Mouse (Mus musculus): ENCODE data around the gene Dnah1.

Gene Dnah1

DNA sequence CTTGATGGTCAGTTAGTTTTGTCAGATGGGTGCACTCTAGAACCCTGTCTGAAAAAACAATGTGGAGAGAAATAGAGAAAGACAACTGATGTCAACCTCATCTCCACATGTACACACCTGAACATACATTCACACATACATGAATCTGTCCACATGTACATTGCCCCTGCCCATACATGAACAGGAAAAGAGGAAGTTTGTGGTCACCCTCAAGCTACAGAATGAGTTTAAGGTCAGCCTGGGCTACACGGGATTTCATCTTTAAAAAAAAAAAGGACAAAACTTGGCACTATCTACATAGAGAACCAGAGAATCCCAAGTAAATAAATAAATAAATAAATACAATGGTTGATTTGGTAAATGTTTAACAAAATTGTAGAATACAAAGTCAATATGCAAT lies 78.9 kb downstream of the Dnah1 start:
- ATAC-seq (ENCODE audit: insufficient number of reproducible peaks, low FRiP score, low TSS enrichment): no peak

DNA sequence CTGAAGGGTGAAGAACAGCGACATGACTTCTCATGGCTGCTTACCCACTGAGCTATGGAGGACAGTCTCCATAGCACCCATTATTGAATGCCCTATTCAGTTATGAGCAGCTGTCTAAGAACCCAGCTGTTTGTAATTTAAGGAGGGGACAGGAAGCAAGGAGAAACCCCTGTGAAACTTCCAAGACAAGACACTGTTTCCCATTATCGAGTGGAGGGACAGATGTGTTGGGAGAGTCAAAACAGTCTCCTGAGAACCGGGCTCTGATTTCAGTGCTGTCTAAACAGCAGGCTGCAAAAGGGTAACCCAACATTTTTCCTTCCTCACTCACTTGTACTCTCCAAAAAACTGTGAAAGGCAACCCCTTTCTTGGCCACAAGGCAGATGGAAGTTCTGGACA lies 83.2 kb downstream of the Dnah1 start:
- ATAC-seq (ENCODE audit: insufficient number of reproducible peaks, low FRiP score, low TSS enrichment): no peak

DNA sequence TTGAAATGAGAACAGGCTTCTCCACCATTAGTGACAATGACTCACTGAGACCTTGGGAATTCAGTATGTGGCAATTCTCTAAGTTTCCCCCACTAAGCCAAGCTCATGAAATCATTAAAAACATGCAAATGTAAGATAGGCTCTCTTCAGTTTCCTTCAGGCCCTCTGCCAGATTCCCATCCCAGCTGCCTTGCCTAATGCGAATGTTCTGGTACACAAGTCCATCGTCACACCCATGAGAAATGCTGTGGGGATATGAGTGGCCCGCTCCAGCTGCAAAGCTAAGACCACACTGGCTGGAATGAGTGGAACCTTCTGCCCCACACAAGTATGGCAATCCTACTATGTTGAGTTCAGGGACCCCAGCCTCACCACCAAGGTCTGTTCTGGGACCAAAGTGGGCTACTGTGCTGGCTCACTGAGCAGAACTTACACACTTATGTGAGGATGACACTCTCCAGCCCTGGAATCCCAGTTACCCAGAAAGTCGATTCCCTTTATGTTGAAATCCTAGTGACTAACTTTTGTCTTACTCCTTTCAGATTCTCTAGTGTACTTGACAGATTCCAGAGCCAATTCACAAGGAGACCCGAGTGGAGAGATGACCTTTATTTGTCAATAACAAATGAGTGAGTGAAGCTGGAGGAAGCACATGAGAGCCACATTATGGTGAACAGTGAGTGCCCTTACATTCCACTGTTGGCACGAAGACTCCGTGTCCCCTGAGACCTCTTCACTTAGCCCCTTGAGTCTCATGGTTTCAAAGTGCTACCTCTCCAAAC lies 86.4 kb downstream of the Dnah1 start:
- no peak for ATAC-seq (ENCODE audit: insufficient number of reproducible peaks, low FRiP score, low TSS enrichment)

DNA sequence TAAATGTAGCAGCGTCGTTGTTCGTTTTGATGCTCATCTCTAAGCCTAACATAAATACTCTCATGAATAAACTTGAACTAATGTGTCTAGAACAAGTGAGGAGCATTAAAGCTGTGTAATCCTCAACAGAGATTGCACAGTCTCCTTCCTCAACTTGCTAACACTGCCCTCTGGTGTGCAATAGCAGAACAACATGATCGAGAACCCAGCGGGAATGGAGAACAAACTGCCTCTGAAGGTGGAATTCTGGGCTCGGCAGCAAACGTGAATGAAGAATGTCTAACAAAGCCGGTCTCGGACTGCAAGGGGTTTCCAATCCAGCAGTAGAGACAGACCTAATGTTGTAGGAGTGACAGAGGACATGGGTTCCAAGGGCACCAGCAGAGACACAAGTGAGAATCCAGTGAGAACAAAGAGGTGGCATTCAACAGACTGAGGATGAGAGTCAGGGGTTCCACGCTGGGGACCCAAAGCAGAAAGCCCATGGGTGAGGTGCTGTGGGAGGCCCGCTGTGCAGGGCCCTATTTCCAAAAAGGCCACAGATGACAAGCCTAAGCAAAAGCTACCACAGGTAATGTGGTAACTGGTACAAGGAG lies 89.6 kb downstream of the Dnah1 start:
- ATAC-seq (ENCODE audit: insufficient number of reproducible peaks, low FRiP score, low TSS enrichment): peak; percentile 60; the same call in 1 of the 2 replicates

DNA sequence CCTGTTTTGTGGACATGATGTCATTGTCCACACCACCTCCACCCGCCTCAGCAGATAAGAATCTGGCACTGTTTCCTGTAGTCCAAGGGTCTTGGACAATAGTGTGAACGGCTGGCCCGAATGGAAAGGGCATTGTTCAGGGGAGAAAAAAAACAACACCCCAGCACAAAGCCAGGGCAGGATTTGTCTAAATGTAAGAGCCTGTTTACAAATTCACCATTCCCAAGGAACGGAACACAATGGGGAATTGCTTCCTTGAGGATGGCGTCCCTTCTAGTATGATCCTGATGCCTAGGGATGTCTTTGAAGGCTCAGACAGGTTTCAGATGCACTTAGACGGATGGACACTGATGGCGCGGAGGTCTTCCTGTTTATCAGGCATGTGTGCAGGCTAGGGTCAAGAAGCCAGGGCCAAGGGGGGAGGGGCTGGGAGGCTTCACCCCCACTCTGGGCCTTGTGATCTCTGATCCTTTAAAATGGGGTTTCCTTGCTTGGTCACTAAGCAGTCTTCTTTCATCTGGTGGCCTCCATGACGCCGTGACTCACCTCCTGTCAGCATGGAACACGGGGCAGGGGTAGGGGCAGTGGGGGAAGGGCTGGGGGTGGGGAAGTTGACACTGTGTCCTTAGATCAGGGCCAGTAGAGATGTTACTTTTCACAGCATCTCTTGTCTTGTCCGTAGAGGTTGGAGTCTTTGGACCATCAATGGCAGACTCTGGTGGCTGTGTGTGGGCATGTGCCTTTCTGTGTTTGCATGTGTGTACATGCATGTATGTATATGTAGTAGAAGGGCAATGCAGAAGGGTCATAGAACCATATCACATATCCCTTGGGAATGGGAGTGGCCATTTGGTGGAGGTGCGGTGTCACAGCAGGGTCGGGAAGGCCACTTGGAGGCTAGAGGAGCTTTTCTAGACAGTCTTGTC lies 90.4 kb downstream of the Dnah1 start:
- peak; percentile 26; the same call in 1 of the 2 replicates for ATAC-seq (ENCODE audit: insufficient number of reproducible peaks, low FRiP score, low TSS enrichment)

DNA sequence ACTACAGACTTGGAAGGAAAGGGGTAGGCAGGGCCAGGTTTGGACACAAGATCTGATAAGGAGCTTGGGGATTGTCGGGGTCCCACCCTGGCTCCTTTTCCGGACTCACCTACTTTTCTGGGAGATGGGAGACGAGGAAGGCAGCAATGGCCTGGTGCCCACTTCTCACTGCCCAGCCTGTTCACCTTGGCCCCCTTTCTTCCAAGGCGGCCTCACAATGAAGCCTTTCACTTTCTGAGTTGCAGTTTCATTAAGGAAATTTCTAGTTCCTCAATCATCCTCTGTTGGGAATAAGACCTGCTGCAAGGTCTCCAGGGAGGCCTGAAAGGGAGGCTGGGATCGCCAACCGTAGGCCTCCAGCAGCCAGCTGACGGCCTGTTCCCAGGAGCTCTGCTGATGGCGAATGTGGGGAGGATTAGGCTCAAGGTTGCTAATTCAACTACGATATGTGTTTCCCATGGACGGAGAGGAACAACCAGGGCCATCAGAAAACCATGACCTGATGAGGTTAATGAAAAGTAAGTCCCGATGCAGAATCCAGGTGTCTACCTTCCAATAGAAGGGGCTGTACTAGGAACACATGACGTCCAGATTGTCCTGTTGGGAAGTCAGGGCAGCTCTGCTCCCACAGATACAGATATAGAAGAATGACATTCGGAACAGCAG lies 91.2 kb downstream of the Dnah1 start:
- ATAC-seq (ENCODE audit: insufficient number of reproducible peaks, low FRiP score, low TSS enrichment): no peak

DNA sequence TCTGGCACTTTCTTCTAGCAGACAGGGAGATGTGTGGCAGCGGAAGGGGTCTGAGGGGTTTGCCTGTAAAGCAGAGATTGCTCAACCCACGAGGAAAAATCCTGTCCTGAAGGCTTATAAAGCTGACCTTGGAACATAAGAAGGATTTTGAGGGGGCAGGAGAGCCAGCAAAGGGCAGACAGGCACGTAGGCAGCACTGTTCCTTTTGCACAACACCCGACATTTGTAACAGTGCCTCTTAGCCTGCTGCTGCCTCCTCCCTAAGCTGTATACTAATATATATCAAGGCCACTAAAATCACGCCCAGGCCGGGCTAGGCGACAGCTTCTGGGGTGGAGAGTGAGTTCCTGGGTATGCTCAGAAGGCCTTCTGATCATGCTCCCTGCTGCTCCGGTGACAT lies 93.3 kb downstream of the Dnah1 start:
- no peak for ATAC-seq (ENCODE audit: insufficient number of reproducible peaks, low FRiP score, low TSS enrichment)

DNA sequence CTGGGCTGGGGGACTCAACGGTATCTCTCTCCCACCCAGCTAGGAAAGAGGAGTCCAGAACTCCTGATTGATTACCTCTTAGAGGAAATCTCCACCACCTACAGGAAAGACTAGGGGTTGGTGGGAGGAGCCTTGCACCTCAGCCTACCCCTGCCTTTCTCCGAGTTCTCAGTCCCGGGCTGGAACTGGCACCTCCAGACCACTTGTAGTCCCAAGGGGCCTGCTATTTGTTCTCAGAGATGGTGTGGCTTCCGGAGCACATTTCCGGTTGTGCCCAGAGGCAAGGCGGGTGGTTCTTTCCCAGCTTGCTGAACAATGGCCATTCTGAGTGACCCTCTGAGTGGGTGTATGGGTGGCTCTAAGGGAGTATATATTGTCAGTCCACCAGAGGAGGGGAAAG lies 95.5 kb downstream of the Dnah1 start:
- ATAC-seq (ENCODE audit: insufficient number of reproducible peaks, low FRiP score, low TSS enrichment): no peak

DNA sequence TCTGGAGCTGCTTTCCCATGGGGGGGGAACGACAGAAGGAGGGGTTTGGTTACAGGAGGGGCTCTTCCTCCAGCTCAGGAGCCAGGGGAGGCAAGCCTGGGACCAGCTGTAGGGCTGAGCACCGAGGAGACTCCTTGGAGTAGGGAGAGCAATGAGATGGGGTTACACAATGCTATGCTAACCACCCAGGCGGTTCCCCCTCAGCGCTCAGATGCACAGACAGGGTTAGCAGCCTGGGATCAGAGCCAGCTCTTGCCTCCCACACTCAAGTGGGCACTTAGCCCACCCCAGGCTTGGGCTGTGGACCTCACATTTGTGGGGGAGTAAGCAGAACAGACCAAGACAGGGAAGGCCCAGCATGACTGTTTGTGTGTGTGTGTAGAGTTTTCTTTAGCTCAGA lies 96.7 kb downstream of the Dnah1 start:
- ATAC-seq (ENCODE audit: insufficient number of reproducible peaks, low FRiP score, low TSS enrichment): no peak

DNA sequence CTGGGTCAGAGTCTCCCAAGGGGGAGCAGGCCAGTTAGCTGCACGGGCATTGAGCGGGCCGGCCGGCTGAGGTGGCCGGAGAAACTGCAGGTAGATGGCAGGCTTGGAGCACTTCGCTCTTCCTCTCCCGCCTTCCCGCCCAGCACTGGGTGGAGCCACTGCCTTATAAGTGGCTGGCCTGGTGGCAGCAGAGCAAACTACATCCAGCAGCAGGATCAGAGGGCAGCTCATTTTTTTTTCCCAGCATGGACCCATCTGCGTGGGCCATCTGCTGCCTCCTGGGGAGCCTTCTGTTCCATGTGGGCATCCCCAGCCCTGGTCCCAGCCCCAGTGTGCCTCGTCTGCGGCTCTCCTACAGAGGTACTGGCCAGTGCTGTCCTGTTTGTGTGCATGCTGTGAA lies 106.0 kb downstream of the Dnah1 start, which contains the start of gene Sema3g:
Gene Sema3g (plus strand): TSS at position 195 of the 400 bp plus-strand sequence.
- ATAC-seq (ENCODE audit: insufficient number of reproducible peaks, low FRiP score, low TSS enrichment): peak; percentile 79

DNA sequence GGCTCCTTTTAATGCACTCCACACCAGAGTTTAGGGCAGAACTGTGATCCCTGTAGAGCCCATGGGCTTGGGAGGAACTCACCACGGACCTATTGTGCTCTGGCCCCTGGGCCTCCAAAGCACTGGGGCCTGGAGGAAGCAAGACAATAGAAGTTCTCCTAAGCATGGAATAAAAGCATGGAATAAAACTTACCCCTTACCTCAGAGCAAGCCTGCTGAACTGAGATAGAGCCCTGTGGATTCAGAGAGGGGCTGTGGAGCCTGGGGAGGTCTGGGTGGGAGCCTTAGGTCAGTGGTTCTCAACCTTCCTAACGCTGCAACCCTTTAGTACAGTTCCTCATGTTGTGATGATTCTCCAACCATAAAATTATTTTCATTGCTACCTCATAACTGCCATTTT lies 106.8 kb downstream of the Dnah1 start, which contains the start of gene Nisch:
Gene Nisch (minus strand): TSS at position 101 of the 400 bp plus-strand sequence.
- ATAC-seq (ENCODE audit: insufficient number of reproducible peaks, low FRiP score, low TSS enrichment): no peak

DNA sequence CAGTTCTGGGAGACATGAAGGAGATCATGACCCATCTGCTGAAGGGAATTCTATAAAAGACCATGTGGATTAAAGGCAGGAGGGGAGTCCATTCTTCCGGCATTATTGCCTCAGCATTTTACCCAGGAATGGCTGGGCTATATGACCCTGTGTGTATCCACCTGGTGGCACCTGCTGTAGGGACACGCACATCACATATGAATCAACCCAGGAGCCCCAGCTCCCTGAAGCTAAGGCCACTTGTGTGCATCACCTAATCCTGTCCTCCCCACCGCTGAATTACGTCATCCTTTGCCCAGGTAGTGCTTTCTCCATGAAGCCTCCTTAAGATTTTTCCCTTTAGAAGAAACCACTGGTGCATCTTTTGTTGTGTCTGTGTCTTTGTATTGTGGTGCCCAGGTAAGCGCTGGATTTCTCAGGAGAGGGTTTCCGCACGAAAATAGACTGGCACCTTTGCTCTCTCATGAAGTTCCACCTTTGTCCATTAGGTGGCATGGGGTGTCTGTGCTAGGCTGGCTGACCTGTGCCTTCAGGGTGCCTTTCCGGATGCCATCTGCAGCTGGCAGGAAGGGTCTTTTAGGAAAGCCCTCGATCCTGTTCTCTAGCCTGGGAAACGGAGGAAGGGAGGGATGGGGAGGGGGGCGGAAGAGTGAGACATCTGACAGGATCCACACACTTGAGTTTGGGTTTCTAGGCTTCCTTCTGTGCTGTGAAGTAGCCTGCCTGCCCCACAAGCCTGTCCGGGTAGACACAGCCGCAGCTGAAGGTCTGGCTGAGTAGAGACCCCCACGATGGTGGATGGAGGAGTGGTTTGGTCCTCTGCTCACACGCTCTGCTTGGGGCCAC lies 108.3 kb downstream of the Dnah1 start:
- peak; percentile 42; the same call in 1 of the 2 replicates for ATAC-seq (ENCODE audit: insufficient number of reproducible peaks, low FRiP score, low TSS enrichment)

DNA sequence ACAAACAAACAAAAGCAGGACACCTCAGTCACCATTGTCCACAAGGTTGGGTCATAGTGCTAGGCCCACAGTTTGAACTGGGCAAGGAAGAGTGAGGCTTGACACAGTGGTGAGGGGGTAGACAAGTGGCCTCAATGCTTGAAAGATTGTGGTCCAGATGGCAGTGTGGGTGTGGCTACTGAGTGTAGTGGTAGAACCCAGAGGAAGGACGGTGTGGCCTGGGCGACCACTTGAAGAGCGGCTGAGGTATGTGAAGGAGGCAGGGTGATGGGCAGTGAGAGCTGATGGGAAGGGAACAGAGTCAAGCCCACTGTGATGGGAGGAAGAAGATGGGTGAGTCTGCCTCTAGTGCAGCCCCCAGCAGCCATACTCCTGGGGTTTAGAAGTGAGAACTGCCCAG lies 109.0 kb downstream of the Dnah1 start:
- no peak for ATAC-seq (ENCODE audit: insufficient number of reproducible peaks, low FRiP score, low TSS enrichment)

DNA sequence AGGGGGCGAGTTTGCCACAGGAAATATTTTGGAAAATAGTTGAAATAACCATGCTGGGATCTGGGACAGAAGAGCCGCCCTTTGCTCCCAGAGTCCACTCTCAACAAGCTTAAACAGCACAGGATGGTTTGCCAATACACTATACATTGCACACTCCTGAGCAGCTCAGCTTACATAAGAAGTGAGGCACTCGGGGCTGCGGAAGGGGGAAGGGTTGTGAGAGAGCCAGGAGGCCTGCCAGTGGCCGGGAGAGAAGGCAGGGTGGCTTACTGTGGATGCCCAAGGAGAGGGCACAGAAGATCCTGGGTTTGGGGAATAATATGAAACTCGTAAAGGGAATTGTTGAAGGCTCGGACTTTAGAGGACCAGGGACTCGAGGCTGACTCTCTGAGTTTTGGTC lies 109.8 kb downstream of the Dnah1 start:
- ATAC-seq (ENCODE audit: insufficient number of reproducible peaks, low FRiP score, low TSS enrichment): no peak

DNA sequence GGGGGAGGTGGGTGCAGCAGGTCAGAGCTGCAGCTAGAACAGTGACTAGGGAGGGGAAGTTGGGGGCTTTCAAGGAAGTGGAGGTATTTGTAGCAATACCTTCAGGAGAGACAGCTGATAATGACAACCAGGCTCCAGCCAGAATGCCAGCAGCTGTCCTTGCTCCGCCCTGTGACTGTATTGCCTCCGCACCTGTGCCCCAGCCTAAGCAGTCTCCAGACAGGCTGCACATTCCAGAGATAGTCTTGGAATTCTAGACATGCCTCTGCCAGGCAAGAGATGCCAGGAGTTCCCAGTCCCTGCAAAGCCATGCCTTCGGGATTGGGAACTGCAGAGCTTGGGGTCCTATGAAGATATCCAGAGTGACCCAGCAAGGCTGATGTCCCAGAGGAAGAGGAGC lies 111.2 kb downstream of the Dnah1 start:
- no peak for ATAC-seq (ENCODE audit: insufficient number of reproducible peaks, low FRiP score, low TSS enrichment)

DNA sequence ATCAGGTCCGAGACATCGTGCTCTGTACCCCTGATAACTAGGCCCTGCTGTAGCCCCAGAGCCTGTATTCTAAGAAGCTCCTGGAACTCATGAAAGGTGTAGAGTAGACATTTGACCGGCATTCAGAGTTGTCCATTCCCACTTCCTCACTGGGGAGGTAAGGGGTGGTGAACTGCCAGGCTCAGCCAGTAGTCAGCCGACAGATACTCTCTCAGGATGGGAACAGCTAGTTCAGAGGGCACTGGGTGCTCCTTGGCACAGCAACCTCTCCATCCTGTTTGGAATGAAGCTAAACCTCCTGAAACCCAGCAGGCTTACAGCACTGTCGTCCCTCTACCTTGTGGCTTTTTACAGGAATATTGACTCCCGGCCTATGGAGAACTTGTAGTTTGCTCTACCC lies 111.8 kb downstream of the Dnah1 start:
- ATAC-seq (ENCODE audit: insufficient number of reproducible peaks, low FRiP score, low TSS enrichment): no peak
